Mouse (Mus musculus): ENCODE data around the gene Stk24. TPM values are rescaled to one million over a fixed set of nuclear protein-coding genes. Genes with fewer than 3 reads are reported as not detected.
"Not testable (repeated sequence)": the region's sequence is repeated elsewhere in the genome, so short reads cannot be mapped to it uniquely, and the experiment has no call there.

Stk24 gene
- polyA plus RNA-seq, 1 experiment from 2014 or later = 30.6 TPM

GRCm38 (mm10) chr14:121422000-121422399 lies 42.2 kb upstream of the Stk24 start:
- Histone ChIP-seq H3K27ac (ENCODE audit: low read length) (peak overlapping the region; percentile 69), H3K4me1 (ENCODE audit: insufficient read depth, low read depth, low read length) (peaks cover 4% of the 10 kb centered on the region; the same call in 1 of the 2 replicates), H3K36me3 (ENCODE audit: insufficient read depth, low read length) (no peaks in the 10 kb centered on the region), H3K4me2 (replicated peaks; ENCODE audit: low read depth, low read length) (no peak overlapping the region), H3K4me3 (ENCODE audit: low read depth, low read length) (no peak overlapping the region), H3K27me3 (replicated peaks; ENCODE audit: insufficient read depth, low read length) (no peaks in the 10 kb centered on the region), H3K9ac (replicated peaks; ENCODE audit: low read depth) (no peak overlapping the region), H3K9me3 (ENCODE audit: low read length) (peaks cover 3% of the 10 kb centered on the region; the same call in 1 of the 2 replicates)
- DNase-seq (ENCODE audit: low spot score) = peak; percentile 47
- 86% methylated on average over 4 of the region's 4 CpGs for WGBS
- no peak for TF ChIP-seq EP300 (IDR thresholded peaks at IDR 0.05)
- no peak for TF ChIP-seq CTCF (IDR thresholded peaks at IDR 0.05)
- no peak for ATAC-seq

- TF ChIP-seq EP300 (IDR thresholded peaks at IDR 0.05) = peak; percentile 50; the same call in 1 of the 2 replicates
- TF ChIP-seq CTCF (IDR thresholded peaks at IDR 0.05) = no peak
- Histone ChIP-seq H3K27me3 (replicated peaks; ENCODE audit: insufficient read depth, low read length) (no peaks in the 10 kb centered on the region), H3K27ac (ENCODE audit: low read length) (no peak overlapping the region), H3K36me3 (ENCODE audit: insufficient read depth, low read length) (no peaks in the 10 kb centered on the region), H3K4me3 (ENCODE audit: low read depth, low read length) (no peak overlapping the region), H3K4me1 (ENCODE audit: insufficient read depth, low read depth, low read length) (peaks cover under 1% of the 10 kb centered on the region; the same call in 1 of the 2 replicates), H3K9me3 (ENCODE audit: low read length) (peaks cover 3% of the 10 kb centered on the region; the same call in 1 of the 2 replicates), H3K9ac (replicated peaks; ENCODE audit: low read depth) (no peak overlapping the region), H3K4me2 (replicated peaks; ENCODE audit: low read depth, low read length) (no peak overlapping the region)
- peak; percentile 87 for DNase-seq (ENCODE audit: low spot score)
- ATAC-seq = peak; percentile 86
- WGBS = 62% methylated on average over 5 of the region's 5 CpGs
These were observed 37.8 kb upstream of the Stk24 start for GRCm38 (mm10) chr14:121417594-121417993.

GRCm38 (mm10) chr14:121416626-121417319 lies 37.0 kb upstream of the Stk24 start:
- Histone ChIP-seq H3K27me3 (replicated peaks; ENCODE audit: insufficient read depth, low read length) (no peaks in the 10 kb centered on the region), H3K4me1 (ENCODE audit: insufficient read depth, low read depth, low read length) (no peaks in the 10 kb centered on the region; the same call in 1 of the 2 replicates), H3K36me3 (ENCODE audit: insufficient read depth, low read length) (no peaks in the 10 kb centered on the region), H3K4me3 (ENCODE audit: low read depth, low read length) (no peak overlapping the region), H3K9me3 (ENCODE audit: low read length) (peaks cover 3% of the 10 kb centered on the region; the same call in 1 of the 2 replicates), H3K4me2 (replicated peaks; ENCODE audit: low read depth, low read length) (no peak overlapping the region), H3K9ac (replicated peaks; ENCODE audit: low read depth) (no peak overlapping the region), H3K27ac (ENCODE audit: low read length) (no peak overlapping the region)
- no peak for TF ChIP-seq CTCF (IDR thresholded peaks at IDR 0.05)
- TF ChIP-seq EP300 (IDR thresholded peaks at IDR 0.05) = no peak
- WGBS = 84% methylated on average over 11 of the region's 12 CpGs
- ATAC-seq (no peak), DNase-seq (ENCODE audit: low spot score) (no peak)

- no peak overlapping the region for H3K27ac ChIP-seq (ENCODE audit: low read length)
- TF ChIP-seq EP300 (IDR thresholded peaks at IDR 0.05) (no peak), CTCF (IDR thresholded peaks at IDR 0.05) (no peak)
- no peak overlapping the region for H3K4me3 ChIP-seq (ENCODE audit: low read depth, low read length)
- H3K4me1 ChIP-seq (ENCODE audit: insufficient read depth, low read depth, low read length) = no peaks in the 10 kb centered on the region
- ATAC-seq = peak; percentile 75
- no peaks in the 10 kb centered on the region for H3K9me3 ChIP-seq (ENCODE audit: low read length)
- H3K4me2 ChIP-seq (replicated peaks; ENCODE audit: low read depth, low read length) = no peak overlapping the region
- H3K9ac ChIP-seq (replicated peaks; ENCODE audit: low read depth) = no peak overlapping the region
- no peaks in the 10 kb centered on the region for H3K36me3 ChIP-seq (ENCODE audit: insufficient read depth, low read length)
- no peaks in the 10 kb centered on the region for H3K27me3 ChIP-seq (replicated peaks; ENCODE audit: insufficient read depth, low read length)
- DNase-seq (ENCODE audit: low spot score) = peak; percentile 84
- 55% methylated on average over 6 of the region's 6 CpGs for WGBS
These were observed 34.9 kb upstream of the Stk24 start for GRCm38 (mm10) chr14:121414635-121415241.

- not testable (repeated sequence) for DNase-seq (ENCODE audit: low spot score); H3K4me1 ChIP-seq (ENCODE audit: insufficient read depth, low read depth, low read length); H3K9me3 ChIP-seq (ENCODE audit: low read length); H3K27ac ChIP-seq (ENCODE audit: low read length); H3K9ac ChIP-seq (replicated peaks; ENCODE audit: low read depth); H3K36me3 ChIP-seq (ENCODE audit: insufficient read depth, low read length); H3K4me3 ChIP-seq (ENCODE audit: low read depth, low read length); H3K4me2 ChIP-seq (replicated peaks; ENCODE audit: low read depth, low read length); H3K27me3 ChIP-seq (replicated peaks; ENCODE audit: insufficient read depth, low read length); ATAC-seq
- WGBS = 100% methylated on average over 1 of the region's 1 CpGs
These were observed 33.9 kb upstream of the Stk24 start for GRCm38 (mm10) chr14:121413726-121414125.

GRCm38 (mm10) chr14:121408944-121409343 lies 29.1 kb upstream of the Stk24 start:
- H3K27ac ChIP-seq (ENCODE audit: low read length) = no peak overlapping the region
- 80% methylated on average over 3 of the region's 3 CpGs for WGBS
- no peaks in the 10 kb centered on the region for H3K9me3 ChIP-seq (ENCODE audit: low read length)
- DNase-seq (ENCODE audit: low spot score) (no peak), ATAC-seq (no peak)
- no peak overlapping the region for H3K4me3 ChIP-seq (ENCODE audit: low read depth, low read length)
- H3K27me3 ChIP-seq (replicated peaks; ENCODE audit: insufficient read depth, low read length) = no peaks in the 10 kb centered on the region
- no peaks in the 10 kb centered on the region for H3K36me3 ChIP-seq (ENCODE audit: insufficient read depth, low read length)
- no peaks in the 10 kb centered on the region for H3K4me1 ChIP-seq (ENCODE audit: insufficient read depth, low read depth, low read length)
- TF ChIP-seq CTCF (IDR thresholded peaks at IDR 0.05) (no peak), EP300 (IDR thresholded peaks at IDR 0.05) (no peak)
- no peak overlapping the region for H3K9ac ChIP-seq (replicated peaks; ENCODE audit: low read depth)
- H3K4me2 ChIP-seq (replicated peaks; ENCODE audit: low read depth, low read length) = no peak overlapping the region
